Mouse (Mus musculus) liver, embryonic 14.5 days (tissue): ENCODE results near the gene Plekha4. TPM values are rescaled to one million over a fixed set of nuclear protein-coding genes. Genes with fewer than 3 reads are reported as not detected.

Experiments
- ATAC-seq: fragments of 200-750 bp; cut with Nextera tagmentation; 2 replicates; pipeline ENCODE4 v1.8.0; 2017; ENCODE audit warnings: moderate number of reproducible peaks, mild to moderate bottlenecking, moderate library complexity; ENCODE audit not compliant: insufficient read depth
- DNase-seq, 3 experiments: peaks; one replicate each; pipeline ENCODE4 v3.0.0-alpha.2; 2012 to 2013; ENCODE audit warnings: low read depth in 3 of 3, low spot score in 3 of 3
- H3K27ac ChIP-seq: fragments of 300-500 bp; sonication (generic); 2 replicates; pipeline ENCODE4 v1.5.1; 2014; ENCODE audit warnings: moderate library complexity, mild to moderate bottlenecking, control low read depth, inconsistent platforms
- H3K27me3 ChIP-seq: fragments of 300-500 bp; sonication (generic); 2 replicates; pipeline ENCODE4 v1.6.1; 2014; ENCODE audit warnings: mild to moderate bottlenecking, low read length, moderate library complexity; ENCODE audit not compliant: control insufficient read depth, insufficient read depth
- H3K36me3 ChIP-seq: fragments of 300-500 bp; sonication (generic); replicated peaks from 2 replicates; pipeline ENCODE4 v1.6.1; 2014; ENCODE audit warnings: low read depth; ENCODE audit not compliant: control insufficient read depth, insufficient read depth
- H3K4me1 ChIP-seq, 2 experiments: fragments of 200-500 bp in 1 of 2; fragments of 300-500 bp in 1 of 2; sonication (generic) in 1 of 2; replicated peaks; 2 replicates each; pipeline ENCODE4 v1.6.1; 2012 to 2014; ENCODE audit warnings: antibody characterized with exemption in 1 of 2, inconsistent platforms in 1 of 2, low read length in 1 of 2; ENCODE audit not compliant: control insufficient read depth in 2 of 2, insufficient read depth in 2 of 2
- H3K4me2 ChIP-seq: fragments of 300-500 bp; sonication (generic); 2 replicates; pipeline ENCODE4 v1.6.1; 2014; ENCODE audit warnings: low read depth, mild to moderate bottlenecking, control low read depth, moderate library complexity
- H3K4me3 ChIP-seq, 2 experiments: fragments of 200-500 bp in 1 of 2; fragments of 300-500 bp in 1 of 2; sonication (generic) in 1 of 2; 2 replicates each; pipeline ENCODE4 v1.5.1; 2012 to 2014; ENCODE audit warnings: low read depth in 2 of 2, low read length in 2 of 2, mild to moderate bottlenecking in 2 of 2, control low read depth in 1 of 2, inconsistent platforms in 1 of 2, moderate library complexity in 1 of 2; ENCODE audit not compliant: insufficient read depth in 1 of 2
- H3K9ac ChIP-seq: fragments of 300-500 bp; sonication (generic); replicated peaks from 2 replicates; pipeline ENCODE4 v1.6.1; 2014; ENCODE audit warnings: mild to moderate bottlenecking, control low read depth, moderate library complexity
- H3K9me3 ChIP-seq: fragments of 300-500 bp; sonication (generic); 2 replicates; pipeline ENCODE4 v1.6.1; 2016; ENCODE audit warnings: low read length, mixed read lengths; ENCODE audit not compliant: control insufficient read depth
- CTCF ChIP-seq: IDR thresholded peaks from 2 replicates; pipeline ENCODE4 v1.5.1; 2016; ENCODE audit warnings: antibody characterized with exemption, low read depth, control low read depth
- EP300 ChIP-seq: IDR thresholded peaks from 2 replicates; pipeline ENCODE4 v1.6.1; 2016; ENCODE audit warnings: antibody characterized with exemption, low read depth
- WGBS: fragments of 180-500 bp; shearing (Covaris S2); extraction: QIAGEN DNeasy Blood & Tissue Kit; methylation state at CpG from one replicate; pipeline ENCODE4 v1.1.7; 2014; ENCODE audit not compliant: insufficient replicate concordance; 5-methylcytosine and 5-hydroxymethylcytosine counted together
- polyA plus RNA-seq, 2 experiments: library from polyadenylated mRNA; depleted of rRNA in 1 of 2; stranded (reverse) in 1 of 2; unstranded in 1 of 2; fragments of >200 nt; fragmentation: Nextera tagmentation in 1 of 2; extraction: Ambion mirVana in 1 of 2; gene quantifications; 2 replicates each; pipeline versions ENCODE4 v1.2.1 to v1.2.3; 2012 to 2014

Gene Plekha4
- polyA plus RNA-seq, 2 experiments = 0.41 to 0.90 TPM

DNA sequence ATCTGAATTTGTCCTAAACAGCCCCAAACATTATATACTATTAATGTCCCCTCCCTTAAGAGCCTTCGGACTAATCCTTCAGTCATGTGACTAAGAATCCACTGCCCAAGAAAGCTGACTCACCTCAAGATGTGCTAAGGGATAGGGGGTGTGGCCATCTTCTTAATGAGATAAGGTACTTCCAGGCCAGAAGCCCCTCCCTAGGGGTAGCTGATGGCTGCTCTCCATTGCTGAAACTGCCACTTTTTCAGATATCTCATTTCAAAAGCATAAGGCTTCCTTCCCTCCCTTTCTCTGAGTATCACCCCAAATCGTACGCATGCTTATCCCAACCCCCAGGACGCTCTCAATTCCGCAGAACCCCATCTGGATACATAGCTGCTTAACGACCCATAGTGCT, 17.6 kb upstream of the Plekha4 start:
- peak; percentile 77 for ATAC-seq

DNA sequence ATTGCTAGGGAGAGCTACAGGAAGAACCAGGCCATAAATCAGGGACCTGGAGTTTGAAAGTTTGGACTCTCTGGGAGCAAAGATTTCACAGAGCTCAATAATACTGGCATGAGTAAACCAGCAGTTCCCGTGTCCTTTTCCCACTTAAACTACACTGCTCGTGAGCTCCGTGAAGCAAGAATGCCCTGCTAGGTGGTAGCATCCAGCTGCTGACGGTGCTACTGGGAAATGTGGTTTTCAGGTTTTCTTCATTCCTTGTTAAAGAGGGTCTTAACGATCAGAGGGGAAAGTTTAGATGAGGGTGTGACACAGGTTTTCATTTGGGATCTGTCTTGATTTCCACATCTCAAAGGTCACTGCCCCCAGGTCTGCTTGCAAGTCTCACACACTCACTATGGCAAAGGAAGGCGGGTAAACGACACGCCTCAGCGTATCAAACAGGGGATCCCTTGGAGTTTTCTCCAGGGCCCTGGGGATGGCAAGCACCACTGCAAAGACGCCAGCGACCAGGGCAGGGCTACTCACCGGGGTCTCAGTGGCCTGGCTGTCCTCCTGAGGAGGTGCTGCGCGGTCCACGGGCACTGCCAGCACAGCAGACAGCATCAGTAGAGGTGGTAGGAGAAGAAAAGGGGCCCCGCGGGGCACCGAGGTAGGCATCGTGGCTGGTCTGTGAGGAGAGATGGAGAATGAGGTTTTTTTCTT, 16.8 kb upstream of the Plekha4 start:
- Histone ChIP-seq H3K4me2 (peak overlapping the region; percentile 93), H3K27me3 (no peaks in the 10 kb centered on the region), H3K9me3 (no peaks in the 10 kb centered on the region), H3K4me3 (peak overlapping the region; percentile 83 to 89), H3K4me1 (peaks cover 15 to 20% of the 10 kb centered on the region in 2 experiments), H3K36me3 (peaks cover 22% of the 10 kb centered on the region), H3K27ac (peak overlapping the region; percentile 96), H3K9ac (peak overlapping the region; percentile 92)
- DNase-seq (peak in 1 of 3 experiments; percentile 41), ATAC-seq (peak; percentile 38)
- TF ChIP-seq CTCF (no peak), EP300 (no peak)
- WGBS = 13% methylated on average over 19 of the region's 19 CpGs

More for the DNA sequence above, 17.6 kb upstream of the Plekha4 start:
- H3K27me3 ChIP-seq = no peaks in the 10 kb centered on the region
- peak overlapping the region; percentile 83 to 89 for H3K4me3 ChIP-seq
- peak overlapping the region; percentile 92 for H3K9ac ChIP-seq
- peaks cover 22% of the 10 kb centered on the region for H3K36me3 ChIP-seq
- peaks cover 15 to 20% of the 10 kb centered on the region in 2 experiments for H3K4me1 ChIP-seq
- DNase-seq = peak; percentile 89 to 93 (median 91)
- no peaks in the 10 kb centered on the region for H3K9me3 ChIP-seq
- 16% methylated on average over 6 of the region's 6 CpGs for WGBS
- H3K27ac ChIP-seq = peak overlapping the region; percentile 96
- TF ChIP-seq CTCF = no peak
- TF ChIP-seq EP300 = peak; percentile 83
- peak overlapping the region; percentile 93 for H3K4me2 ChIP-seq

DNA sequence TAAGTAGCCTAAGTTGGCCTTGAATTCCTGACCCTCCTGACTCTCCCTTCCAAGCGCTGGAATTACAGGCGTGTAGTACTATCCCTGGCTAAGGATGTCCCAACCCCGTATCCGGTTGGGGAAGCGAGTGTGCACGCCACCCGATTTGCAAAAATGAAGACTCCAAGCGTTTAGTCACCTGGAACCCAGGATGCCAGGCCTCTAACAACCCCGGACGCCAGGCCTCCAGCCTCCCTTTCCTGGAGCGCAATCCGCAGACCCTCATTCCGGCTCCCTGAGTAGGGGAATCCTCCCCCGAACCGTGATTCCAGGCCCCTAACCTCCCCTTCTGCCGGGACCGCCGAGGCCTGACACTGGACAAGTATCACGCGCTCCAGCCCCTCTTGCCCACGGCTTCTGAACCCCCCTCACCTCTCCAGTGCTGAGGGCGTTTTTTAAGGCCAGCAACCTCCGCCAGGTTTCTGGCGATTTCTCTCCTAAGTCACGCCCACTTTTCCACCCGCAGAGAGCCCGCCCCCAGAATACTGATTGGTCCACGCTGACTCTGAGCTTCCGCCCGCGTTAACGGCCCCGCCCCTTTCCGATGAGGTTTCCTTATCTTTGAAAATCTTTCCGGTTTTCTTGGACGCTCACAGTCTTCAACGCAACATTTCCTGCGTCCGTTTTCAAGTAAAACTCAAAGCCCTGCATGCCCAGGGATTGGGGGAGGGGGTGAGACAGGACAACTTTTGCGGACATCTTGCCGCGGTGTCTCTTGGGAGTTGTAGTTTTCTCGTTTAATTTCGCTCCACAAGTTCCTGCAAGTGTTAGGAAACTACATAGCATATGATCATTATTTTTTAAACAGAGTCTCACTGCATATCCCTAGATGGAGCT, 16.0 kb upstream of the Plekha4 start, which contains the start of gene Nucb1:
Gene Nucb1 (minus strand): TSS at position 495 of the 876 bp plus-strand sequence.
- TF ChIP-seq EP300 = 0 out of 2 replicates have a peak, but pooled peaks have one; percentile 22
- no peak for TF ChIP-seq CTCF
- peak; percentile 75 for ATAC-seq
- Histone ChIP-seq H3K27ac (peak within 1 kb of the TSS; percentile 96), H3K4me2 (peak within 1 kb of the TSS; percentile 93), H3K4me1 (peaks cover 19 to 25% of the 10 kb centered on the region in 2 experiments), H3K9me3 (no peaks in the 10 kb centered on the region), H3K27me3 (no peaks in the 10 kb centered on the region), H3K9ac (peak within 1 kb of the TSS; percentile 92), H3K36me3 (peaks cover 22% of the 10 kb centered on the region), H3K4me3 (peak within 1 kb of the TSS; percentile 83 to 89)
- WGBS = under 1% methylated on average over 44 of the region's 44 CpGs
- DNase-seq = peak; percentile 89 to 92 (median 91)

- no peaks in the 10 kb centered on the region for H3K36me3 ChIP-seq
- peak overlapping the region; percentile 66; the same call in 1 of the 2 replicates for H3K27ac ChIP-seq
- peaks cover 18 to 19% of the 10 kb centered on the region in 2 experiments for H3K4me1 ChIP-seq
These were observed 11.7 kb upstream of the Plekha4 start for GRCm38 (mm10) chr7:45514411-45514810.

More at GRCm38 (mm10) chr7:45514411-45514810, 11.7 kb upstream of the Plekha4 start:
- TF ChIP-seq EP300 (no peak), CTCF (no peak)
- Histone ChIP-seq H3K27me3 (no peaks in the 10 kb centered on the region), H3K4me3 (no peak overlapping the region), H3K4me2 (no peak overlapping the region; the same call in 1 of the 2 replicates), H3K9ac (no peak overlapping the region), H3K9me3 (no peaks in the 10 kb centered on the region)
- DNase-seq (no peak), ATAC-seq (no peak)
- 78% methylated on average over 7 of the region's 7 CpGs for WGBS
